ENCODE assay signal across 8 mouse cellular contexts in genomic region chr2:179774440-179775110, GRCm38 (mm10).
DNase-seq lines count a peak whose midpoint lies in the region; TF ChIP-seq lines count a peak whose summit lies in the region.

No protein-coding gene starts in this region.

- H3K36me3 ChIP-seq in heart, embryonic 10.5 days: no peaks in the 10 kb centered on the region
- H3K36me3 ChIP-seq in kidney, adult 2 months (ENCODE audit: control insufficient read depth, insufficient read depth, low read length): no peaks in the 10 kb centered on the region

- no peak for DNase-seq in heart, embryonic 10.5 days (ENCODE audit: low spot score)
- no peak for DNase-seq in heart, postnatal 10 days
- DNase-seq in cerebellum, postnatal 36 days: peak; percentile 53
- DNase-seq in kidney, adult 2 months: peak; percentile 78
- peak; percentile 53 to 55 for DNase-seq in lung, postnatal 4 days
- no peak for DNase-seq in ovary, postnatal 10 days (ENCODE audit: low spot score)
- no peak for DNase-seq in thymus, postnatal 14 days
- DNase-seq in layer of hippocampus, adult 2 months (ENCODE audit: low spot score in 2 of 2): no peak

- TF ChIP-seq POLR2A in kidney, adult 2 months (IDR thresholded peaks at IDR 0.05; ENCODE audit: low read depth, low read length): no peak

- H3K4me1 ChIP-seq in heart, embryonic 10.5 days: peaks cover 55% of the 10 kb centered on the region
- peaks cover 5% of the 10 kb centered on the region for H3K4me1 ChIP-seq in kidney, adult 2 months (ENCODE audit: control insufficient read depth, insufficient read depth, low read length)

- no peaks in the 10 kb centered on the region for H3K27me3 ChIP-seq in heart, embryonic 10.5 days (ENCODE audit: insufficient read depth, poor library complexity, severe bottlenecking)
- no peaks in the 10 kb centered on the region for H3K27me3 ChIP-seq in kidney, adult 2 months (replicated peaks; ENCODE audit: control insufficient read depth, insufficient read depth, low read length)

- no peaks in the 10 kb centered on the region for H3K9me3 ChIP-seq in heart, embryonic 10.5 days

- no peak overlapping the region for H3K4me3 ChIP-seq in heart, embryonic 10.5 days
- no peak overlapping the region for H3K4me3 ChIP-seq in kidney, adult 2 months (ENCODE audit: insufficient read depth, low read depth, low read length)
- H3K4me3 ChIP-seq in layer of hippocampus, adult 2 months: no peak overlapping the region

- WGBS in heart, embryonic 10.5 days: 11% methylated on average over 13 of the region's 13 CpGs
- WGBS in kidney, adult 2 months: 12% methylated on average over 13 of the region's 13 CpGs

- no peak for TF ChIP-seq CTCF in kidney, adult 2 months (conservative IDR thresholded peaks at IDR 0.05; ENCODE audit: insufficient read depth, insufficient read length, low read depth, low read length)
- TF ChIP-seq CTCF in layer of hippocampus, adult 2 months (conservative IDR thresholded peaks at IDR 0.05): no peak

- intact Hi-C loops in heart, postnatal 10 days (cut with DNase I): no loop called here

- H3K27ac ChIP-seq in heart, embryonic 10.5 days: peak overlapping the region; percentile 80
- no peak overlapping the region for H3K27ac ChIP-seq in kidney, adult 2 months (ENCODE audit: insufficient read depth, low read depth, low read length)
- H3K27ac ChIP-seq in layer of hippocampus, adult 2 months: no peak overlapping the region

Comparison
In these comparisons a context has a peak if more than half of its experiments do, and no peak if none do; other contexts are left out.
1. DNase-seq: peak in cerebellum, postnatal 36 days (2 of 2), kidney, adult 2 months (single experiment) and lung, postnatal 4 days (2 of 2); none in heart, embryonic 10.5 days (single experiment), heart, postnatal 10 days (0 of 2), ovary, postnatal 10 days (single experiment), thymus, postnatal 14 days (single experiment) and layer of hippocampus, adult 2 months (0 of 2).